Mouse (Mus musculus) cerebellum, adult 9-10 months (tissue): ENCODE data around the gene Zfp64.
A peak's percentile ranks its signal among the peaks of the same experiment; 100 is the strongest.

Source experiments
- DNase-seq: peaks from one replicate; pipeline ENCODE4 v3.0.0; 2022

Zfp64 gene

DNA sequence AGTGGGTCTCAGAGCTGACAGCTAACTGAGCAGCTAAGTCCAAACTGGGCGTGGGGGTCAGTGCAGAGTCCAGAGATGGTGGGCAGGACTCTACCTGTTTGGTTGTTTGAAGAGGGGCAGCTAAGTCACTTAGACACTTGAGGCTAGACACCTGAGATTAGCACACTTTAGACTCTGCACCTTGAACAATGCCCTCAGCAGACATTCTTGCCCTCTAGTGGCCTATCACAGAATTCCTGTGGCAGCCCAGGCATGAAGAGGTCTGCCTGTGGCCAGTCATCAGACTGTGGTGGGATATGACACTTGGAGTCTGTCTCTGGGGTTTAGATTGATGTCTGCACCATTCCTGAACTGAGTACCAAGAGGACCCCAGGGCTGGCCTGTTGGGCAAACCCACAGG, 7.7 kb downstream of the Zfp64 start:
- no peak for DNase-seq

DNA sequence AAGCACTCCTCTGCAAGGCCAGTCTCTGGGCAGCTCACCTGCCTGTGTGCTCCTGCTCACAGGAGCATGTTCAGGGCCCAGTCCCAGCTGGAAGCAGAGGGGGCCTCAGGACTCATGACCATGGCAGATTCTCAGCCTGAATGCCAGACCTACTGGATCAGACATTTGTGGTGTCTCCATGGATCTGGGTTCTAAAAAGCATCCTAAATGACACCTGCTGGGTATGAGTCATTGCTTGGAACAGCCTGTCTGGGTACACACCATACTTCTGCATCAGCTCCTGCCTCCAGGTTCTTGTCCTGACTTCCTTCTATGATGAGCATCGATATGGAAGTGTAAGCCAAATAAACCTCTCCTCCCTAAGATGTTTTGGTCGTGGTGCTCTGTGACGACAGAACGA, 11.4 kb downstream of the Zfp64 start:
- peak; percentile 18 for DNase-seq

DNA sequence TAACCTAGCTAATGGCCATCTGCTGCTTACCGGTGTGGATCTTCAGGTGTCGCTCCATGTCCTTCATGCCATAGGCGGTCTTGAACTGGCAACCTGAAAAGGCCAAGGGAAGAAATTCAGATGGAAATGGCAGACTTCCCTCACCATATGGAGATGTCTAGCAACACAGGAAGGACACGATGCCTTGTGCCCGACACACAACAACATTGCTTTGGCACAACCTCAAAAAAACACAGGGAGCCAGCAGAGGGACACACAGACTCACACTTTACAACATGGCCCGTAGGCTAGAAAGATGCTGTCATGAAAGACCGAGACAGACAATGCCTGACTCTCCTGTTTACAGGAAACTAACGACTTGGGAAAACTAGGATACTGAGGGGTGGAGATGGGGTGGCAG, 15.4 kb downstream of the Zfp64 start:
- no peak for DNase-seq

DNA sequence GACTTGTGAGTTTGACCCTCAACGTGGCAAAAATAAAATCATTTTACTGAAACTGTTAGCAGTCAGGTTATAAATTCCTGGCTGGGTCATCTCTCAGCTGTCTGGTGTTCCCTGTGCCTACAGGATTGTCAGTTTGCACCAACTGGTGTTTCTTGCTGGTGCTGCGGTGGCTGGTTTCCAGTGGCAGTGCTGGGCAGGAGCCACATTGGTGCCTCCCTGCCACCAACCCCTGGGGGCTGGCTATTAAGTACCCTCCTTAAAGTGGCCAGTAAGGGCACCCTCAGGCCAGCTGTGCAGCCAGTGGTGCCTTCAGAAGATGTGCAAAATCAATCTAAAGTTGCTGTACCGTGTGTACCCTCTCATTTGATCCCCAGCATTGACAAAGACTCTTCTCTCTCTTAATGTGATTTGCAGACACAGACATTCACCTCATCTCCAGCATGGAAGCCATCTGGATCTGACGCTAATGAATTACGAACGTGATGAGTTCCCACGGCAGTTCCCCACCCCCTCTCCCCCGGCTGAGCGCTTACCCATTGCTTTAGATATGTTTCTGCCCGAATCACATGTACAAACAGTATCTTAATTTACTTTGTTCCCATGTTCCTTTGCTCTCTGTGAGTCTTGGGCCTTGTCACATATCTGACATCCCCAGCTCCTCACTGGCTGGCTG, 16.0 kb downstream of the Zfp64 start:
- no peak for DNase-seq

DNA sequence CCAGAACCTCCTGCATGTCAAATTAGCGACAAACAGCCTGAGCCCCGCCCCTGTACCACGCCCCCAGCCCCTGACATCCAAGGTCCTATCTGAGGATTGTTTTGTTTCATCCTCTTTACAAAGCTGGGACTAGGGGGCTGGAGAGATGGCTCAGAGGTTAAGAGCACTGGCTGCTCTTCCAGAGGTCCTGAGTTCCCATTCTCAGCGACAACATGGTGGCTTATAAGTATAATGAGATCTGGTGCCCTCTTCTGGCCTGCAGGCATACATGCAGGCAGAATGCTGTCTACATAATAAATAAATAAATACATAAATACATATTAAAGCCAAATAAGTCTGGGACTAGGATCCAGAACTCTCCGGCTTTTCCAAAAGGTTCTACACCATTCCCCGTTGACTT, 18.5 kb downstream of the Zfp64 start:
- no peak for DNase-seq

DNA sequence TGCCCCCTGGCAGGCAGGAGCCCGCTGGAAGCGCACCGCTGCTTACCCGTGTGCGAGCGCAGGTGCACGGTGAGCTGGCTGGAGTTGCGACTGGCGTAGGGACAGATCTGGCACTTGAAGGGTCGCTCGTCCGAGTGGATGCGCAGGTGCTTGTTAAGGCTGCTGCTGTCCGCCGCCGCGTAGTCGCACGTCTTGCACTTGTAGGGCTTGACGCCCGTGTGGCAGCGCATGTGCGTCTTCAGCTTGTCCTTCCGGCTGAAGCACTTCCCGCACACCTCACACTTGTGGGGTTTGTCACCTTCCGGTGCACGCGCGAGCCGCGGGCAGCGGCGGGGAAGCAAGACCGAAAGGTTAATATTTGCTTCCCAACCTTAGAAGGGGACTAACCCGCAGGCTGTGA, 20.2 kb downstream of the Zfp64 start:
- DNase-seq: no peak

DNA sequence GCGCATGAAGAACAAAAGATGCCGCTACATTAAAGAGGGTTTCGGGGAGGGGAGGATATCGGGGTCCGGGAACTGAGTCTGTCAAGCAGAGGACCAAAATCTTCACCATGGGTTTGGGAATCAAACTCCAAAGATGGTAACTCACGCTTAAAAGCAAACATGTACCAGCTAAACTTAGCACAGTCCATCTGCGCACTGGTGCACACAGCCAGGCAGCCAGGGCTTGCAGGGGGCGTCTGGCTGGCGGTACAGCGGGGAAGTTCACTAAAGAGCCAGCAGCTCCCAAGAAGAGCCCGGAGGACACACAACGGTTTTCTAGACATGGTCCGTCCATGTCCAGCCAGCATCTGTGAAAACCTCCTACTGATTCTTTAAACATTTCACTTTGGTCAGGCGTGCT, 23.7 kb downstream of the Zfp64 start:
- DNase-seq: no peak

DNA sequence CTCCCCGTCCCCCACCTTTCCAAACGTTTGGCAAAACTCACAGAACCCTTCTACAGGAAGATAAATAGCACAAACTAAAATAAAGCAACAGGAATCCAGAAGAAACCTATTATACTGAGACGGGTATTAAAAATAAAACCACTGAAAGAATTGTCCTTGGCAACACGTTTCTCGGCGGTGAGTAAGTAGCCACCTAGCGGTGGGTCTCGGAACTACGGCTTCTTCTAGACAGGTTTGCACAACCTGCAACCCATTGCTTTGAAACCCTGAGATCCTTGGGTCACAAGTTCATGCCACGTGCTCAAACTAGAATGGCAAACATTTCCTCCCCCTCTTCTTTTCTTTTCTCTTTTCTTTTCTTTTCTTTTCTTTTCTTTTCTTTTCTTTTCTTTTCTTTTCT, 25.7 kb downstream of the Zfp64 start:
- peak; percentile 58 for DNase-seq

DNA sequence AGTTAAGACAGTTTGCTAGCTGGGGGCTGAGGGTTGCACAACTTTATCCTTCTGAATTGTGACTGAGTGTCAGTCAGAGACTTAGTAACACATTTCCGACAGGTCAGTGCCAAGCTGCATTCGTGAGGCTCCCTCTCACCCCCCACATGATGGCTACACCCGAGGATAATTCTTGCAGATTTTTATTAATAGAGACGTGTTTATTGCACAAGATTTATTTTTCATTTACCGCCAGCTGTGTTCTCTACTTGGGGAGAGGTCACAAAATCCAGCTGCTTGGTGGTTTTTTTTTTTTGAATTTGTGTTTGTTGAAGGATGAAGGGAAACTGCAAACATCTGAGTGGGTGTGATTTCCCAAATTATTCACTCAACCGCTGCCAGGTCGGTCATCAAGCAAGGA, 28.0 kb downstream of the Zfp64 start:
- no peak for DNase-seq

DNA sequence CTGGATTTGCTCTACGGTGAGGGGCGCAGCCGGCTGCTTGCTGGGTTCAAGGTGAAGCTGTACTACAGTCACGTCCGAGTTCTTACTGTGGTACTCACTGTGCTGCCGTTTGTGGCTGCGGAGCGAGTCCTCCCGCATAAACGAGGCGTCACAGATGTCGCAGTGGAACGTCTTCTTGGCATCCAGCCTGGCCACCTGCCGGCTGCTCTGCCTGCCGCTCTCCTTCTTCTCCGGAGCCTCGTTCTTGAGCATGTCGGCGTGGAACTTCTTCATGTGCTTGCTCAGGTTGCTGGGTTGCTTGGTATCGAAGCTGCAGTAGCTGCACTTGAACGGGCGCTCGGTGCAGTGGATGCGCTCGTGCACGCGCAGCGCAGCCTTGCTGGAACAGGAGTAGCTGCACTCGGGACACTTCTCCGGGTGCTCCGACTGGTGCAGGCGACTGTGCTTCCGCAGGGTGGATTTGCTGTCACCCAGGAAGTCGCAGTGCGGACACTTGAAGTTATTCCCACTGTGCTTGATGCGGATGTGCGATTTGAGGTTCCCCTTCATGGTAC, 29.1 kb downstream of the Zfp64 start:
- peak; percentile 18 for DNase-seq

DNA sequence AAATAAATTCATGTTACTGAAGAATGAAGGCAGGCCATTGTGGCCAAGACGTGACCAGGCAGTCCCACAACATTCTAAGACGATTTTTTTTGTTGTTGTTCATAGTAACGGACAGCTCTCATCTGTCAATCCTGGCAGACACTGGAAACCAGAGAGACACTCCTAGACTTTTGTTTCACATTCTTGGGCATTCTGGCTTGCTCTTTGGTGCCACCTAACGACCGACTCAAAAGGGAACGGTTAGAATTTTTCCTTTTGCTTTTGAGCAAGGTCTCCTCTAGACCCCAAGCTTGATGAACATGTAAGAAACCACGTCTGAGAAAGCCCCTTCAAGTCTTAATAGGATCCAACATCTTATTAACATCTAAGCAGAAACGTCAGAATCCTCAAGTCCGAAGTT, 31.7 kb downstream of the Zfp64 start:
- DNase-seq: peak; percentile 20

DNA sequence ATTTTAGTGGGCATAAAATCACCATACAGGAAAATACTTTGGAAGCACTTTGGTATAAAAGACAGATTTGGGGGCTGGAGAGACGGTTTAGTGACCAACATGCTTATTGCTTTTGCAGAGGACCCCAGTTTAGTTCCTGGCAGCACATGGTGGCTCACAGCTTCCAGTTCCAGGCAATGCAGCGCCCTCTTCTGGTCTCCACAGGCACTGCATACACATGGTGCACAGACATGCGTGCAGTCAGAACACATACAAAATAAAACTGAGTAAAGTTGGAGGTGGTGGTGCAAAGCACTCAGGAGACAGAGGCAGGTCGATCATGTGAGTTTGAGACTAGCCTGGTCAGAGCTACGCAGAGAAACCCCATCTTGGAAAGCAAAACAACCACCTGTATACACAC, 32.9 kb downstream of the Zfp64 start:
- no peak for DNase-seq

DNA sequence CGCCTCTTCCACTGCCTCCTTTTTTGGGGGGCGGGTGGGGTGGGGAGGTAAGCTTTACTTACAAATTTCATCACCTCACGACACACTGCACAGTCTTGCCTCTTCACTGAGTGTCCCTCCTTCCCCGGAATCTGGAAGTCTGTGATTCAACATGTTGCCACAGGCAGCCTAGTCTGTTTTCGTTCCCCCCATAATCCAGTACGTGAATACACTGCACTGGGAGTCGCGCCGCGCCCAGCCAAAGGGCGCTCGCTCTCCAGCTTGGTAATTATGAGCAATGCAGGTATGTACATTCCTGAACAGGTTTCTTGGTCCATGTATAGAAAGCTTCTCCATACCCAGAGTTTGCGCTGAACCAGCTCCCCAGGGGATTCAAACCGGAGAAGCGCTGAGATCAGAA, 35.4 kb downstream of the Zfp64 start:
- no peak for DNase-seq

DNA sequence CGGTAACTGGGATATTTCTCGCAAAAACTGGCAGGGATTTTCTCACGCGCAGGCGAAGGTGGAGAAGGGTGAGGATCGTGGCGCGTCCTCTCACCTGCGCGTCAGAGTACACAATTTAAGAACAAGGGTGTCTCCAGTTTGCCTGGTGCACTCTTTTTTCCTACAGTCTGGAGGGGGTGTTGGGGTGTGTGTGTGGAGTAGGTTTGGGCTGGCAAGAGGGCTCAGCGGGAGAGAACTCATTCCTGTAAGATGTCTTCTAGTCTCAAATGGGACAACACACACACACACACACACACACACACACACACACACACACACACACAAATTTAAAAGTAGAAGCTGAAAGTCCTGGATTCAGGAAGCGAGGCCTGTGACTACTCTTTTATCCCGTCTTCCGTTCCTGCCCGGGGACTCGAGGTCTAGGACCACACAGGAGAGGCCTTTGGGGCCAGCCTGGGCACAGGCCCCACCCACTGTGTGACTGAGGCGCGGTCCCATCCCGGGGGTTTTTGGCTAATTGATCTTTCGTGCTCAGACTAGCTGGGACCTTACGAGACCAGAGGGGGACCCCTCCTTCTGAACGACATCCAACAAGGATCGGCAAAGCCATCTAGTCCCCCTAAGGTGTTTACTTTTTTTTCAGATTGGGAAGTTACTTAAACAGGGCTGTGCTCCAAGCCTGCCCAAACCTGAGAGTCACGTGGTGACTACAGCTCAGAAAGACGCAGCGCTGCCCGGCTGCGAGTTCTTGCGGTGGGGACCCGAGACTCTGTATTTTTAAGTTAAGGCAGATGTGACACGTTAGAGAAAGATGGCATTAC, 42.3 kb downstream of the Zfp64 start:
- no peak for DNase-seq

DNA sequence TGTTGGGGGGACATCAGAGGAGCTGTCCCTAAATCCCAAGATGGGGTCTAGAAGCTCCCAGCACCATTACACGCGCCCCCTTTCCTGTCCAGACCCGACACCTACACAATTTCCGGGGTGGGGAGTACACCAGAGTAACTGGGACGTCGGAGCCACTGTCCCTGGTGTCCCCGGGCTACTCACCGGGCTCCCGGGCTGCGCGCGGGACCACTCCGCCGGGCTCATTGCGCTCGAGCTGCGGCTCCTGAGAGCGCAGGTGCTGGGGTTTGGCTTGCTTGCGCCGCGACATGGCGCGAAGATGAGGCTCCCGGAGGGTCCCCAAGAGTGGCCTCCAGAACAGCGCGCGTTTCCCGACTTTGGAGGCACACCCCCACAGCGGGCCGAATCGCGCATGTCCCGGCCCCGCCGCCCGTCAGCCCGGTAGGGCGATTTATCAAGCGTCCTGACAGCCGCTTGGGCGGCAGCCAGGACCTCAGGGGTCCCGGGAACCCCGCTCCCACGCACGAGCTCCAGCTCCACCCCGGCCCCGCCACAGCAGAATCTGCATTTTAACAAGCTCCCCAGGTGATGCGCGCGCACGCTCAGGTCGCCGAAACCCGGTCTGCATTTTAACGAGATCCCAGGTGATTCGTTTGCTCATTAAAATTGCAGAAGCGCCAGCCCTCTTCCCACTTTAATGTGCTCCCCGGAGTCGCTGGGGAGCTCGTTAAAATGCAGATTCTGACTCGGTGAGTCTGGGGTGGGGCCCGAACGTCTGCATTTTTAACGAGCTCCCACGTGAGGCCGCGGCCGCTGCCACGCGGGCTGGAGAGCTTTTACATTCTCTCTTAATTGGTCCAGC, 43.1 kb downstream of the Zfp64 start:
- DNase-seq: no peak

DNA sequence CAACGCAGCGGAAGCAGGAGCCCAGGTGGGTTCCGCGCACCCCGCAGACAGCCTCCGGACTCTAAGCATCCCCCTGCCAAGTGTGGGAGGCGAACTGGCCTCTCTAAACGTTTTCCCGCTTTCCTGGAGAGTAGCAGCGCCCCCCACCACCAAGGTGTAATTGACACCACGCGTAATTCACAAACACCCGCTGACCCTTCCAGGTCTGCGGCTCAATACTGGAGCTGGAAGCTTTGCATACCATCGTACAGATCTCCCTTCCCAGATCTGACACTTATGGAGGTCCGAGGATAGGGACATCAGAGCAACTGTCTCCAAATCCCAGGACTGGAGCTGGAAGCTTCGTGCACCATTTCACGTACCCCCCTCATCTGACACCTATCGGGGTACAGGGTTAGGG, 43.9 kb downstream of the Zfp64 start:
- no peak for DNase-seq

DNA sequence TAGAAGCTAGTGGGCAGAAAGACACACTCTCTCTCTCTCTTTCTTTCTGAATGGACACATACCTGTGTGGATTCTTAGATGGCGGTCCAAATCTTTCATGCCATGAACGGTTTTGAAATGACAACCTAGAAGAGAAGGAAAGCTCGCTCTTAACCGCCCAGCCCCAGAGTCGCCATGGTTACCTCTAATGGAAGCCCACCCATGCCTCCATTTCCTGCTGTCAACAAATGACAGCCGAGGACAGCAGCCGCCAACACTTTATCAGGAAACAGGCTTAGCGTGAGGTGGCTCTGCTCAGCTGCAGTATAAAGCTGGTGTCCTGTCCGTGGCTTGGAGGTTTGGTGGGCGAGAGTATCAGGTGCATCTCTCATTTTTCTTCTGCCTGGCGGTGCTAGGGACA, 49.4 kb downstream of the Zfp64 start:
- no peak for DNase-seq

DNA sequence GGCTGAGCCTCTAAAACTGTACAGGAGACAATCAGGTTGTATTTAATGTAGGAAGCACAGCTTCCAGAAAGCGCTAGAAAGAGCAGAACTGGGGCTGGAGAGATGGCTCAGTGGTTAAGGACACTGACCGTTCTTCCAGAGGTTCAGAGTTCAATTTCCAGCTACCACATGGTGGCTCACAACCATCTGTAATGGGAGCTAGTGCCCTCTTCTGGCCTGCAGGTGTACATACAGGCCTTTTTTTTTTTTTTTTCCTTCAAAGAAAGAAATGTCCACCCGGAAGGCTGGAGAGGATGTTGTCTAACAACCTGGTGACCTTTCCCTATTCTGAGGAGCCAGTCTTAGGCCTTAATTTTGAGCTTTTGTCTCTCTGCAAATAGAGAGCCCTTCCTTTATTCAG, 50.5 kb downstream of the Zfp64 start:
- DNase-seq: no peak

DNA sequence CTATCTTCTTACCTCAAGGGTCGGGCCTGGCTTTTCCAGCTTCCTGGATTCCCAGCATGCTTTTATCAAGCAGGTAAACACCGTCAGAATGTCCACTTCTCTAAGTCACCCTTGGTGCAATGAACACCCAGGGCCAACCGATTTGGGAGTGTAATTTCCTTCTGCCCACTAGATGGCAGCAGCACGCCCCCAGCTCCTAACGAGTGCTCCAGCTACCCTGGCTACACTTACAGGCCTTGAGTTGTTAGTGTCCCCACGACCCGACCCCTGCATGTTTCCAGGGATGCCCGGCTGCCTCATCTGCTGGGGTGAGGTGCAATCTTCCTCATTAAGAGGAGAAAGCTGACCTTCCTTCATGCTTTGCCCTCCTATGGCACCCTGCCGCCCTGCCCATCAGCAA, 51.2 kb downstream of the Zfp64 start:
- DNase-seq: peak; percentile 28

DNA sequence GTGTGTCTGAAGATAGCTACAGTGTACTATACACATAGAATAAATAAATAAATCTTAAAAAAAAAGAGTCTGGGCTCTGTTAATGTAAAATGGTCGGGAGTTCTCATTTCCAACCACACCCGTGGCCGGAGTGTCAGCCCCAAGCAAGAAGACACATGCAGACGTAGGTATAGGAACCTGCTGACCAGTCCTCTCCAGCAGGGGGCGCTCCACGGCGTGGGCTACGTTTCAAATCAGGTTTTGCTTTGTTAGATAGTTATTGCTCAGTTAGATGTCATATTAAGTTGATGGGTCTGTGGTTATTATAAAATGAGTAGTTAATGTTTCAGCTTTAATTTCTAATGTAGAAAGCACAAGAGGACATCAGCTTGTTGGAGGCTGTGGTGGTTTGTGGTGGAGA, 52.8 kb downstream of the Zfp64 start:
- DNase-seq: no peak

DNA sequence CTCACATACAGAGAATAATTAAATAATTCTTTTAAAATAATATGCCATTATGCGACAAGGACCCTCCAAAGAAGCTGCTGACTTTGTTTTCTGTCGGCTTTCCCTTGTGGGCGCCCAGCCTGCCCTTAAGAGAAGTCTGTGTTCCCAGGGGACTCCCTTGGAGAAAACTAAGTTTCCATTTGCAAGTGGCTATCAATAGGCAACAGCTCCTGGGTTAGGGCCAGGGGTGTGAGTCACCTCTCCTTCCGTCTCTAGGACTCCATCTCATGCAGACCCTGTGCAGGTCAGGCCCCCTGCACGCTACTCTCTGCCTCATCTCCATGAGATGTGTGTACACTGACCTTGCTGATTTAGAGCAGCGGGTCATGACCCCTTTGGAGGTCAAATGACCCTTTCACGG, 57.5 kb downstream of the Zfp64 start:
- no peak for DNase-seq

DNA sequence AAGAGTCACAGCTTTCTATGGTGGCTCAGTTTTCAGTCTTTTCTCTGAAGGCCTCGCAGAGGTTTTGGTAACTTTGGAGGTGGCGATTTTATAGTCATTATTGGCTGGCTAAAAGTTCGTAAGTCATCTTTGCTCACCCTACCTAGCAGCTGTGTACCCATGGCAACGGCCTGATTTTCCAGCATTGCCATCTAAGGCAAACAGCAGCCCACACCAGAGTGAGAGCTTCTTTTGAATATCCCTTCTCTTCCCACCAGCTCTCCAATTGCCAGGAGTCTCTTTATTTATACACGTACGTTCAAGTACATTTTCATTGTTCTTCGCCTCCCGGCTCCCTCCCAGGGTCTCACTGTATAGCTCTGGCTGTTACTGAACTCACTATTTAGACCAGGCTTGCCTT, 59.9 kb downstream of the Zfp64 start:
- no peak for DNase-seq

DNA sequence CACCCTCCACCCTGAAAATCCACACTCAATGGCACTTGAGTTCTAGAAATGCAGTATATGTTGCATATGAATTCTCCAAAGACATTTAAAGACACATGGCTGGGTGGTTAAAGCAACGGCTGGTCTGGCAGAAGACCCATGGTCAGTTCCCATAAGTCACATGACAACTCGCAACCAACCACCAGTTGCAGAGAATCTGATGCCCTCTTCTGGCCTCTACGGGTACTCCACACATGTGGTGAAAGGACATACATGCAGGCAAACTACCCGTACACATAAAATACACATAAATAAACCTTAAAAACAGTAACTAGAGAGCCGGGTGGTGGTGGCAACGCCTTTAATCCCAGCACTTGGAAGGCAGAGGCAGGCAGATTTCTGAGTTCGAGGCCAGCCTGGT, 60.6 kb downstream of the Zfp64 start:
- no peak for DNase-seq

DNA sequence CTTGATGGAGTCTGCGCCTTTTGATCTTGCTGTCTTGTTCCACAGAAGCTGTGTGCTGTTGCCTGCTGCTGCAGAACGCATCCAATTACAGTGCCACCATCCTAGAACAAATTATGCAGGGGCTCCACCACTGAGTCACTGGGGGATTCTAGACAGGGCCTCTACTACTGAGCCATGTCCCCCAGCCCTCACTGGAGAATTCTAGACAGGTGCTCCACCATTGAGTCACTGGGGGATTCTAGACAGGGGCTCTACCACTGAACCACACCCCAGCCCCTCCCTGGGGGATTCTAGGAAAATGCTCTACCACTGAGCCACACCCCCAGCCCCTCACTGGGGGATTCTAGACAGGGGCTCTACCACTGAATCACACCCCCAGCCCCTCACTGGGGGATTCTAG, 63.3 kb downstream of the Zfp64 start:
- no peak for DNase-seq
